Mouse (Mus musculus): ENCODE measurements around the gene Rnf7. TPM values are rescaled to one million over a fixed set of nuclear protein-coding genes. Genes with fewer than 3 reads are reported as not detected.

Rnf7 gene
- total RNA-seq, 2 experiments from 2014 or later = 58.1 to 58.5 TPM

DNA sequence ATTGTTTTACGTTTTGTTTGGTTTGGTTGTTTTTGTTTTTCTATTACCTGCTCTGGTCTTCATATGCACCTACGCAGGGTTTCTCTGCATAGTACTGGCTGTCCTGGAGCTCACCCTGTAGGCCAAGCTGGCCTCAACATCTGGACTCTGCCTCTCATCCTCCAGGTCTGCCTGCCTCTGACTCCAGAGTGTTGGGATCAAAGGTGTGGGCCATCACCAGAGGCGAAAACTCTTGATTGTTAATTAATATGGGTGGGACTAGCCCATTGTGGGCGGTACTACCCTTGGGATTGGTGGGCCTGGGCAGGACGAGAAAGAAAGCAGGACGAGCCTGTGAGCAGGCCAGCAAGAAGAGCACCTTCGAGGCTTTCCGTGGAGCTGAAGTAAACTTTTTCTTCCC lies 54.4 kb downstream of the Rnf7 start:
- DNase-seq (ENCODE audit: extremely low spot score in 1 of 2, low spot score in 1 of 2) = no peak

Other genes starting within 250 kb of the Rnf7 start
- gene Atp1b3, start 114.2 kb downstream of the Rnf7 start, total RNA-seq (2021) = 10 to 100 TPM; 74.7 to 80.9 TPM
- gene Gm28729, start 46.6 kb upstream of the Rnf7 start, total RNA-seq (2021) = under 1 TPM; 0.17 to 0.31 TPM
- gene Rasa2, start 152.9 kb upstream of the Rnf7 start, total RNA-seq (2021) = 10 to 100 TPM; 25.6 to 29.7 TPM

All from layer of hippocampus, postnatal 25 days (tissue).